Mouse (Mus musculus): Measurements from ENCODE around the gene Slc13a1. TPM values are rescaled to one million over a fixed set of nuclear protein-coding genes. Genes with fewer than 3 reads are reported as not detected.

Gene Slc13a1
- polyA plus RNA-seq, 1 experiment = 0.14 TPM

- DNase-seq (ENCODE audit: extremely low spot score in 1 of 2, low spot score in 1 of 2) = no peak
Measured at GRCm38 (mm10) chr6:24097400-24097799, 70.5 kb downstream of the Slc13a1 start.

GRCm38 (mm10) chr6:24076089-24076488, 91.8 kb downstream of the Slc13a1 start:
- DNase-seq (ENCODE audit: extremely low spot score in 1 of 2, low spot score in 1 of 2) = no peak

GRCm38 (mm10) chr6:24072804-24073203, 95.1 kb downstream of the Slc13a1 start:
- DNase-seq (ENCODE audit: extremely low spot score in 1 of 2, low spot score in 1 of 2) = no peak

GRCm38 (mm10) chr6:24059754-24060153, 108.1 kb downstream of the Slc13a1 start:
- no peak for DNase-seq (ENCODE audit: extremely low spot score in 1 of 2, low spot score in 1 of 2)

GRCm38 (mm10) chr6:24055086-24055485, 112.8 kb downstream of the Slc13a1 start:
- no peak for DNase-seq (ENCODE audit: extremely low spot score in 1 of 2, low spot score in 1 of 2)

- no peak for DNase-seq (ENCODE audit: extremely low spot score in 1 of 2, low spot score in 1 of 2)
Measured at GRCm38 (mm10) chr6:24054086-24054710, 113.7 kb downstream of the Slc13a1 start.

GRCm38 (mm10) chr6:24047014-24047770, 120.7 kb downstream of the Slc13a1 start:
- no peak for DNase-seq (ENCODE audit: extremely low spot score in 1 of 2, low spot score in 1 of 2)

GRCm38 (mm10) chr6:24043496-24043895, 124.4 kb downstream of the Slc13a1 start:
- DNase-seq (ENCODE audit: extremely low spot score in 1 of 2, low spot score in 1 of 2) = no peak

Other genes with a start within 250 kb of the Slc13a1 start
- not detected in 2 replicates for gene Tas2r118, start 198.0 kb downstream of the Slc13a1 start, polyA plus RNA-seq (2012; rRNA removed)

All from frontal cortex, adult 2 months (tissue).